Mouse (Mus musculus): Measurements from ENCODE around the gene Hivep3.
A peak's percentile ranks its signal among the peaks of the same experiment; 100 is the strongest.

DNA sequence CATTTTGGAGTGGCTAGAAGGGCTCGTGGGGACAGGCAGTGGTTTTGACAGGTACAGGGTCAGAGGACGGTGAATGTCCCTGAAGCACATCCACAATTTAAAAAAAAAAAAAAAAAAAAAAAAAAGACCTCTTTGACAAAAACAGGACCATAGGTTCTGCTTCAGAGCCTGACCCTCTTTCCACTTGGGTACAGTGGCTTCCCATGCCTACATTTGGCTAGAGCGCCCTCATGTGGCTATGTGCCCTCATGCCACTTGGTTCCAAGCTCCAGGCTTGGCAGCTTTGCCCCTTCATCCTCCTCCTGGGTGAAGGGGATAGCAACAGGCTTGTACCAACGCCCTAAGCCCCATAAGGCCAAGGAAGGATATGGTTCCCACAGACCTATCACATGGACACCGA lies 371.0 kb downstream of the Hivep3 start:
- TF ChIP-seq CTCF (IDR thresholded peaks at IDR 0.05; ENCODE audit: low read depth, low read length), result peak; percentile 96
- no peak for TF ChIP-seq POLR2A (IDR thresholded peaks at IDR 0.05; ENCODE audit: extremely low read depth, insufficient read depth, low read length)
